In the genomic region with DNA sequence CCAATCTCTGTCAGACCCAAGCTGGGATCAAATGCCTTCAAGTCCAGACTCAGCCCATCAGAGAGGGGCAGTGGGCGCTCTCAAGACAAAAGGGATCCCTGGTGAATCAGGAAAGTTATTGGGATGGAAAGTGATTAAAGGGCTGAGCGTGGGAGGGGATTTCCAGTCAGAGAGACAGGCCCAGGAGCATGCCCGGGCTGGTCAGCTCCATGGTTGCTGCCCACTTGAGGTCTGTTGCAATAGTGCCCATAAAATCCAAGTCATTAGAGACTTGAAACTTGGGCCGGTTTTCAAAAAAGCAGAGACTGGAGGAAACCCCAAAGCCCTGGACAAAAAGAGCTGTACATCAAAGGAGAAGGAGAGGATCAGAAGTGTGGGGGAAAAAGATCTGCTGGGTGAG, we compare ENCODE assay signal across 23 mouse cellular contexts. TPM values are rescaled to one million over a fixed set of nuclear protein-coding genes. Genes with fewer than 3 reads are reported as not detected.
DNase-seq lines count a peak whose midpoint lies in the region; ATAC-seq and TF ChIP-seq lines count a peak whose summit lies in the region.
"Had no signal": no experiment of that assay in that cellular context is flagged by ENCODE, and none has a peak within 500 bp of the region (broad histone marks: within the 10 kb centered on the region; RNA-seq: fewer than 3 reads in every experiment).

No protein-coding gene starts in this region.

- in situ Hi-C loops in Patski (cut with MboI; ENCODE audit: low pct_unique_long_range_greater_than_20kb): no loop called here

- H3K4me1 ChIP-seq in kidney, embryonic 14.5 days (ENCODE audit: control insufficient read depth, insufficient read depth, low read length): peaks cover 15% of the 10 kb centered on the region
- H3K4me1 ChIP-seq: forebrain, embryonic 15.5 days; liver, embryonic 13.5 days had no signal

- POLR2A ChIA-PET in Patski (lab: Charles Lee): interaction anchor here (1.2 to 1.5 kb wide), 2 partner anchors 11 to 32 kb away, joined by 4 to 7 read pairs; no protein-coding TSS in a partner anchor

- no peaks in the 10 kb centered on the region for H3K9me3 ChIP-seq in kidney, embryonic 14.5 days (ENCODE audit: control insufficient read depth, low read length)
- H3K9me3 ChIP-seq: forebrain, embryonic 15.5 days; limb, embryonic 13.5 days; liver, embryonic 13.5 days; lung, embryonic 15.5 days had no signal

- H3K4me3 ChIP-seq in kidney, embryonic 14.5 days (ENCODE audit: low read length): no peak overlapping the region
- H3K4me3 ChIP-seq in C2C12 (ENCODE audit: insufficient read depth, poor library complexity, severe bottlenecking): no peak overlapping the region
- H3K4me3 ChIP-seq: forebrain, embryonic 15.5 days; heart, adult 2 months; limb, embryonic 13.5 days; liver, embryonic 13.5 days; lung, embryonic 15.5 days had no signal

- DNase-seq in kidney, adult 9 months: no peak
- DNase-seq in Patski (ENCODE audit: low read depth, low spot score): no peak
- DNase-seq in gonadal fat pad, adult 2 months (ENCODE audit: low read depth): peak; percentile 97
- no peak for DNase-seq in right cerebral cortex, postnatal 25 days
- DNase-seq in thymus, postnatal 25 days: no peak
- DNase-seq in layer of hippocampus, adult 18-20 months (ENCODE audit: low spot score in 2 of 2): no peak
- DNase-seq: cerebellum, adult 9-11 months; gastrocnemius, postnatal 14 days; heart, adult 2 months; heart, postnatal 4 days; kidney, postnatal 36 days; lung, postnatal 4 days; thymus, postnatal 4 days had no signal

- no peak overlapping the region for H3K4me2 ChIP-seq in kidney, embryonic 14.5 days (replicated peaks; ENCODE audit: low read depth, low read length)
- H3K4me2 ChIP-seq: forebrain, embryonic 15.5 days; limb, embryonic 13.5 days; liver, embryonic 13.5 days; lung, embryonic 15.5 days had no signal

- no peaks in the 10 kb centered on the region for H3K36me3 ChIP-seq in kidney, embryonic 14.5 days (ENCODE audit: control insufficient read depth, insufficient read depth, low read length)
- no peaks in the 10 kb centered on the region for H3K36me3 ChIP-seq in C2C12 (ENCODE audit: control insufficient read depth, insufficient read depth)
- H3K36me3 ChIP-seq: forebrain, embryonic 15.5 days; limb, embryonic 13.5 days; liver, embryonic 13.5 days; lung, embryonic 15.5 days had no signal

- TF ChIP-seq CTCF in C2C12 (IDR thresholded peaks at IDR 0.05; ENCODE audit: control insufficient read depth, insufficient read depth, insufficient read length) (no peak), Patski (IDR thresholded peaks at IDR 0.05) (no peak)

- peak overlapping the region; percentile 52 for H3K27ac ChIP-seq in kidney, embryonic 14.5 days (ENCODE audit: low read depth, low read length)
- H3K27ac ChIP-seq: forebrain, embryonic 15.5 days; heart, adult 2 months; limb, embryonic 13.5 days; liver, embryonic 13.5 days; lung, embryonic 15.5 days had no signal

- H3K27me3 ChIP-seq in kidney, embryonic 14.5 days (ENCODE audit: control insufficient read depth, insufficient read depth, low read length): no peaks in the 10 kb centered on the region
- H3K27me3 ChIP-seq in C2C12 (ENCODE audit: control insufficient read depth, insufficient read depth, insufficient read length): no peaks in the 10 kb centered on the region
- no peaks in the 10 kb centered on the region for H3K27me3 ChIP-seq in Patski
- H3K27me3 ChIP-seq: limb, embryonic 13.5 days; lung, embryonic 15.5 days had no signal

- H3ac ChIP-seq in C2C12 (ENCODE audit: control insufficient read depth, insufficient read length, low read depth): no peak overlapping the region

- 28% methylated on average over 4 of the region's 4 CpGs for WGBS in kidney, embryonic 14.5 days

- CTCF ChIA-PET in Patski (lab: Charles Lee): interaction anchor here (0.7 to 11.5 kb wide), 6 partner anchors 15 to 212 kb away, joined by 3 to 218 read pairs (median 3); a partner anchor contains a TSS

- H3K79me3 ChIP-seq in C2C12 (ENCODE audit: low read depth): no peaks in the 10 kb centered on the region

- no peak for ATAC-seq in kidney, embryonic 14.5 days (ENCODE audit: low FRiP score, low TSS enrichment)
- ATAC-seq in Patski: peak; percentile 76
- ATAC-seq: forebrain, embryonic 15.5 days; hindbrain, embryonic 16.5 days; intestine, embryonic 16.5 days; midbrain, embryonic 16.5 days had no signal

- no peaks in the 10 kb centered on the region for H3K79me2 ChIP-seq in C2C12 (ENCODE audit: control insufficient read depth, insufficient read depth)

- H3K9ac ChIP-seq in kidney, embryonic 14.5 days (ENCODE audit: low read depth, low read length): no peak overlapping the region
- H3K9ac ChIP-seq: forebrain, embryonic 15.5 days; limb, embryonic 13.5 days; liver, embryonic 13.5 days; lung, embryonic 15.5 days had no signal

TF ChIP-seq in C2C12, 6 proteins besides CTCF, POLR2A, EP300 and RAD21:
- TF ChIP-seq CEBPB (IDR thresholded peaks at IDR 0.05; ENCODE audit: low read depth) (peak; percentile 90), FOSL1 (IDR thresholded peaks at IDR 0.05; ENCODE audit: insufficient read depth, low read length, poor library complexity, severe bottlenecking) (no peak), USF1 (IDR thresholded peaks at IDR 0.05; ENCODE audit: low read depth) (no peak), MYOD1 (IDR thresholded peaks at IDR 0.05; ENCODE audit: control insufficient read depth, insufficient read length, low read depth) (no peak)

RNA-seq across cellular contexts. Expression of a gene that starts 6.2 kb away (rescaled TPM):
- polyA plus RNA-seq in kidney, embryonic 14.5 days (2014; fragmentation: Nextera tagmentation; extraction: Ambion mirVana): 85.6 and 102 TPM in 2 replicates
- polyA plus RNA-seq in C2C12 (2012; fragmentation: generic; extraction: Trizol) (318 TPM), Patski (2021) (104 TPM)
- 150 and 254 TPM in 2 replicates for polyA plus RNA-seq in gonadal fat pad, adult 2 months (2012; rRNA removed)
- 10 to 100 TPM; 13.2 to 13.9 TPM for total RNA-seq in layer of hippocampus, adult 18-20 months (2021)

RNA-seq across cellular contexts. Expression of a gene that starts 19.5 kb away (rescaled TPM):
- 18.3 and 20.3 TPM in 2 replicates for polyA plus RNA-seq in kidney, embryonic 14.5 days (2014; fragmentation: Nextera tagmentation; extraction: Ambion mirVana)
- polyA plus RNA-seq in C2C12 (2012; fragmentation: generic; extraction: Trizol) (44.6 TPM), Patski (2021) (0.83 TPM)
- 0.32 and 1.8 TPM in 2 replicates for polyA plus RNA-seq in gonadal fat pad, adult 2 months (2012; rRNA removed)
- total RNA-seq in layer of hippocampus, adult 18-20 months (2021): 1 to 10 TPM; 1.2 to 1.5 TPM
- total RNA-seq: neutrophil, adult 5-6 weeks had no signal

RNA-seq across cellular contexts. Expression of a gene that starts 39.8 kb away (rescaled TPM):
- polyA plus RNA-seq in kidney, embryonic 14.5 days (2014; fragmentation: Nextera tagmentation; extraction: Ambion mirVana): 109 and 114 TPM in 2 replicates
- 427 TPM for polyA plus RNA-seq in C2C12 (2012; fragmentation: generic; extraction: Trizol)
- 227 TPM for polyA plus RNA-seq in Patski (2021)
- polyA plus RNA-seq in gonadal fat pad, adult 2 months (2012; rRNA removed): 342 and 472 TPM in 2 replicates
- 100 to 1,000 TPM; 272 to 277 TPM for total RNA-seq in layer of hippocampus, adult 18-20 months (2021)

RNA-seq across cellular contexts. Expression of a gene that starts 58.7 kb away (rescaled TPM):
- 12.1 and 19.5 TPM in 2 replicates for polyA plus RNA-seq in kidney, embryonic 14.5 days (2014; fragmentation: Nextera tagmentation; extraction: Ambion mirVana)
- polyA plus RNA-seq in C2C12 (2012; fragmentation: generic; extraction: Trizol): 0.48 TPM
- polyA plus RNA-seq in Patski (2021): 138 TPM
- 41.3 and 42.6 TPM in 2 replicates for polyA plus RNA-seq in gonadal fat pad, adult 2 months (2012; rRNA removed)
- total RNA-seq in layer of hippocampus, adult 18-20 months (2021): 1 to 10 TPM; 1.0 to 1.3 TPM
